Mouse (Mus musculus) liver, embryonic 16.5 days (tissue): ENCODE data around the gene Hscb. TPM values are rescaled to one million over a fixed set of nuclear protein-coding genes. Genes with fewer than 3 reads are reported as not detected.

Experiments used
- ATAC-seq: fragments of 200-750 bp; cut with Nextera tagmentation; 2 replicates; pipeline ENCODE4 v1.8.0; 2017; ENCODE audit warnings: low read depth, mild to moderate bottlenecking, moderate number of reproducible peaks, moderate library complexity
- H3K27ac ChIP-seq: fragments of 300-500 bp; sonication (generic); 2 replicates; pipeline ENCODE4 v1.5.1; 2014; ENCODE audit warnings: mild to moderate bottlenecking, low read length
- H3K27me3 ChIP-seq: fragments of 300-500 bp; sonication (generic); 2 replicates; pipeline ENCODE4 v1.6.1; 2014; ENCODE audit warnings: low read depth, low read length, mixed read lengths; ENCODE audit not compliant: control insufficient read depth, insufficient read depth
- H3K36me3 ChIP-seq: fragments of 300-500 bp; sonication (generic); 2 replicates; pipeline ENCODE4 v1.6.1; 2014; ENCODE audit warnings: mild to moderate bottlenecking; ENCODE audit not compliant: control insufficient read depth, insufficient read depth
- H3K4me1 ChIP-seq: fragments of 300-500 bp; sonication (generic); 2 replicates; pipeline ENCODE4 v1.6.1; 2014; ENCODE audit warnings: low read depth, low read length, mixed read lengths; ENCODE audit not compliant: control insufficient read depth
- H3K4me2 ChIP-seq: fragments of 300-500 bp; sonication (generic); 2 replicates; pipeline ENCODE4 v1.6.1; 2014; ENCODE audit warnings: low read depth, low read length, mixed read lengths
- H3K4me3 ChIP-seq: fragments of 300-500 bp; sonication (generic); 2 replicates; pipeline ENCODE4 v1.5.1; 2014; ENCODE audit warnings: low read depth, mild to moderate bottlenecking, low read length
- H3K9ac ChIP-seq: fragments of 300-500 bp; sonication (generic); 2 replicates; pipeline ENCODE4 v1.6.1; 2014; ENCODE audit warnings: low read depth, low read length
- H3K9me3 ChIP-seq: fragments of 300-500 bp; sonication (generic); replicated peaks from 2 replicates; pipeline ENCODE4 v1.6.1; 2016; ENCODE audit warnings: low read length; ENCODE audit not compliant: control insufficient read depth
- WGBS: fragments of 180-500 bp; shearing (Covaris S2); extraction: QIAGEN DNeasy Blood & Tissue Kit; methylation state at CpG from one replicate; pipeline ENCODE4 v1.1.7; 2014; ENCODE audit not compliant: insufficient replicate concordance; 5-methylcytosine and 5-hydroxymethylcytosine counted together
- polyA plus RNA-seq: library from polyadenylated mRNA; unstranded; fragments of >200 nt; fragmentation: Nextera tagmentation; extraction: Ambion mirVana; gene quantifications from 2 replicates; pipeline ENCODE4 v1.2.1, GENCODE M21; 2015

The Hscb gene
- polyA plus RNA-seq, 1 experiment from 2014 or later, result 59.1 TPM

- WGBS, result 2% methylated on average over 27 of the region's 27 CpGs
- peak overlapping the region; percentile 100 for H3K9ac ChIP-seq
Observed at GRCm38 (mm10) chr5:110808821-110809666, 30.5 kb downstream of the Hscb start.

DNA sequence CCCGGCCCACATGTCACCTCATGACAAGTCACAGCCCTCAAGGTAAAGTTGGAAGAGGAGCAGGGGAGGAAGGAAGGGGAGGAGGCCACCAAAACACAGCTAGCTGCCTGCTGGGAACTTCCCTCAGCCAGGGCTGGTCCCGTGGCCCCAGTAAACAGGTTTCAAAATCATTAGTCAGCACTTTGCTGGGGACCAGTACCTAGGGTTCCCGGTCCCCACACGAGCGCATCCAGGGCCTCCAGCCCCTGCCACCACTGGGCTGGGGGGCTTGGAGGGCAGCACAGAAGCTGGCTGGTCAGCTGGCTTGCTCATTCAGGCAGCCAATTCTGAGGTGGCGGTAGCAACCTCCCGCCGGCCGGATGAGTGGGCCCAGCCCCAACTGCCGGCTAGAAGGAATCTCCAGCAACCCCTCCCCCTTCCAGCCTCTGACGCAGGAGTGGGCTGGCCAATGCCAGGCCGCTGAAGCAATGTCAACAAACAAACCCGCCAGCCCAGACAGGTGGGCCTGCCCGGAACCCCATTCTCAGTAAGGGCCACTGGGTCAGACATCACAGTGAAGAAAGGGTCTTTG lies 31.4 kb downstream of the Hscb start:
- Histone ChIP-seq H3K4me2 (peak overlapping the region; percentile 80), H3K36me3 (peaks cover 10% of the 10 kb centered on the region), H3K9ac (peak overlapping the region; percentile 100), H3K4me3 (peak overlapping the region; percentile 90), H3K4me1 (peaks cover 56% of the 10 kb centered on the region), H3K27ac (peak overlapping the region; percentile 96), H3K9me3 (no peaks in the 10 kb centered on the region), H3K27me3 (no peaks in the 10 kb centered on the region)
- WGBS, result 1% methylated on average over 14 of the region's 14 CpGs
- peak; percentile 76 for ATAC-seq

More at GRCm38 (mm10) chr5:110808821-110809666, 30.5 kb downstream of the Hscb start:
- Histone ChIP-seq H3K27me3 (no peaks in the 10 kb centered on the region), H3K9me3 (no peaks in the 10 kb centered on the region), H3K27ac (peak overlapping the region; percentile 96), H3K36me3 (peaks cover 10% of the 10 kb centered on the region), H3K4me3 (peak overlapping the region; percentile 90), H3K4me2 (peak overlapping the region; percentile 80), H3K4me1 (peaks cover 49% of the 10 kb centered on the region)
- ATAC-seq, result no peak

- no peak for ATAC-seq
- Histone ChIP-seq H3K36me3 (peaks cover 11% of the 10 kb centered on the region), H3K4me2 (peak overlapping the region; percentile 80), H3K9ac (peak overlapping the region; percentile 100), H3K4me1 (peaks cover 62% of the 10 kb centered on the region), H3K27me3 (no peaks in the 10 kb centered on the region), H3K4me3 (peak overlapping the region; percentile 90), H3K27ac (peak overlapping the region; percentile 96), H3K9me3 (no peaks in the 10 kb centered on the region)
- 74% methylated on average over 4 of the region's 4 CpGs for WGBS
Observed at GRCm38 (mm10) chr5:110807453-110807852, 32.1 kb downstream of the Hscb start.

GRCm38 (mm10) chr5:110806676-110807075 lies 32.9 kb downstream of the Hscb start:
- no peak overlapping the region for H3K4me3 ChIP-seq
- H3K9me3 ChIP-seq, result no peaks in the 10 kb centered on the region
- peaks cover 67% of the 10 kb centered on the region for H3K4me1 ChIP-seq
- no peak for ATAC-seq
- peak overlapping the region; percentile 80 for H3K4me2 ChIP-seq
- peaks cover 16% of the 10 kb centered on the region for H3K36me3 ChIP-seq
- 83% methylated on average over 1 of the region's 1 CpGs for WGBS
- H3K27me3 ChIP-seq, result no peaks in the 10 kb centered on the region
- no peak overlapping the region for H3K9ac ChIP-seq
- peak overlapping the region; percentile 19; the same call in 1 of the 2 replicates for H3K27ac ChIP-seq

DNA sequence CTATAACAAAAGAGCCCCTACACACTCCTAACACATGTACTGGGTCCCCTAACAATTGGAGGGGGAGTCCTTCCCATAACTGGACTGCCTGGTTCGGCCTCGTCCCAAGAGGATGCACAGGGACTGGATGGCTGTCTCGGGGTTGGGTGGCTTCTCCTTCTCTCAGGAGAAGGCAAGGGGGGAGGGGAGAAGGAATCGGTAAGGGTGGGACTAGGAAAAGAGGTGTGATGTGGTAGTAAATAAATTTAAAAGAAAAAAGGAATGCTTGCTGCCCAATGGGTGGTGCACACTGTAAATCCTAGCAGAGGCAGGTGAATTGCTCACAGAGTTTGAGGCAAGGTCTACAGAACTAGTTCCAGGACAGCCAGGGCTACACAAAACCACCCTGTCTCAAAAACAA lies 33.4 kb downstream of the Hscb start:
- Histone ChIP-seq H3K36me3 (peaks cover 21% of the 10 kb centered on the region), H3K9me3 (no peaks in the 10 kb centered on the region), H3K27ac (no peak overlapping the region), H3K4me2 (no peak overlapping the region), H3K27me3 (no peaks in the 10 kb centered on the region), H3K4me3 (no peak overlapping the region), H3K4me1 (peaks cover 72% of the 10 kb centered on the region), H3K9ac (no peak overlapping the region)
- no peak for ATAC-seq
- WGBS, result 84% methylated on average over 4 of the region's 4 CpGs

- peaks cover 78% of the 10 kb centered on the region for H3K4me1 ChIP-seq
- peak overlapping the region; percentile 46 for H3K9ac ChIP-seq
- H3K9me3 ChIP-seq, result no peaks in the 10 kb centered on the region
- 25% methylated on average over 7 of the region's 7 CpGs for WGBS
- peak overlapping the region; percentile 20; the same call in 1 of the 2 replicates for H3K4me3 ChIP-seq
- ATAC-seq, result no peak
- H3K36me3 ChIP-seq, result peaks cover 25% of the 10 kb centered on the region
- H3K27ac ChIP-seq, result peak overlapping the region; percentile 38
- peak overlapping the region; percentile 47 for H3K4me2 ChIP-seq
- no peaks in the 10 kb centered on the region for H3K27me3 ChIP-seq
Observed at GRCm38 (mm10) chr5:110804012-110804743, 35.4 kb downstream of the Hscb start.

DNA sequence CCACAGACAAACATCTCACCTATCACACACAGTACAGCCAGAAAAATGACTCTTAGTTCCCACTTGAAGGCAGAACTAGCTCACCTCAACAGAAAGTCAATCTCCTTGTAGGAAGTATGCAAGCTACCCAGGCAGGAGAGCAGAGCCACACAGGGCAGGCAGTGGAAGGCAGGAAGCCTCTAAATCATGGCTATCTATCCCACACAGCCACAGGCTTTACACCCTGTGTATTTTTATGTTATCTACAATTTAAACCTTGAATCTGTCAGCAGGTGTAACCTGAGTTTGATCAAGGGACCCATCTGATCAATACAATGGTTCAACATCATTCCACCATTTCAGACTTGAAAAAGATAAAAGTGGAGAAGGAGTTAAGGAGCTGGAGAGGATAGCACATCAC lies 36.8 kb downstream of the Hscb start:
- Histone ChIP-seq H3K27me3 (no peaks in the 10 kb centered on the region), H3K4me2 (no peak overlapping the region), H3K27ac (no peak overlapping the region), H3K4me3 (no peak overlapping the region), H3K9me3 (no peaks in the 10 kb centered on the region), H3K36me3 (peaks cover 32% of the 10 kb centered on the region), H3K4me1 (peaks cover 72% of the 10 kb centered on the region), H3K9ac (no peak overlapping the region)
- ATAC-seq, result no peak

- Histone ChIP-seq H3K9ac (no peak overlapping the region), H3K4me1 (peaks cover 66% of the 10 kb centered on the region), H3K27me3 (no peaks in the 10 kb centered on the region), H3K4me3 (no peak overlapping the region), H3K4me2 (no peak overlapping the region), H3K27ac (no peak overlapping the region), H3K9me3 (no peaks in the 10 kb centered on the region), H3K36me3 (peaks cover 33% of the 10 kb centered on the region)
- 74% methylated on average over 4 of the region's 4 CpGs for WGBS
- ATAC-seq, result no peak
Observed at GRCm38 (mm10) chr5:110802186-110802585, 37.4 kb downstream of the Hscb start.
